Mouse (Mus musculus) lung, postnatal 0 days (tissue): Measurements from ENCODE around the gene Nup107.

Experiments
- CTCF ChIP-seq: IDR thresholded peaks from 2 replicates; pipeline ENCODE4 v1.5.1; 2016; ENCODE audit warnings: antibody characterized with exemption, mild to moderate bottlenecking
- EP300 ChIP-seq: IDR thresholded peaks from 2 replicates; pipeline ENCODE4 v1.6.1; 2016; ENCODE audit warnings: antibody characterized with exemption, mild to moderate bottlenecking, control low read depth

DNA sequence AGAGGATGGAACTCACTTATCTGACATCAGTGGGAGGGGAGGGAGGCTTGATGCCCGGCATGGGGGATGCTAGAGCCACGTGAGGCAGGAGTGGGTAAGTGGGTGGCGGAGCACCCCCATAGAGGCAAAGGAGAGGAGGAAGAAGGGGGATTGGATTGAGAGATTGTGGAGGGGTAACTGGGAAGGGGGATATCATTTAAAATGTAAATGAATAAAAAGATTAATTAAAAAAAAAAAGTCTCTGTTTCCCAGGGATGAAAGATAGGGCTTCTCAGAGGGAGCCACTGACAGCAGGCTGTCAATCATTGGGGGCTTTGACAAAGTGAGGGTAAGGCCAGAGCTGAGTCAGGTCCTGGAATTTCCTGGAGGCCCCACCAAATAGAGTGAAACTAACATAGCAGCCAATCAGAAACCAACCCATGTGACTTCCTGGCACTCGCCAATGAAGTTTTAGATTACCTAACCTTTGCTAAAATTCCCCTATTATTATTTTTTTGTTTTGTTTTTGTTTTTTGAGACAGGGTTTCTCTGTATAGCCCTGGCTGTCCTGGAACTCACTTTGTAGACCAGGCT lies 77.5 kb downstream of the Nup107 start:
- TF ChIP-seq CTCF (no peak), EP300 (no peak)
